Mouse (Mus musculus): ENCODE results near the gene Gpr107. TPM values are rescaled to one million over a fixed set of nuclear protein-coding genes. Genes with fewer than 3 reads are reported as not detected.

Gene Gpr107
- polyA plus RNA-seq, 1 experiment = 71.9 TPM

- no peaks in the 10 kb centered on the region for H3K9me3 ChIP-seq (replicated peaks; ENCODE audit: control insufficient read depth, insufficient read depth, low read length, poor library complexity, severe bottlenecking)
- no peak overlapping the region for H3K27ac ChIP-seq (ENCODE audit: insufficient read depth, low read length)
- no peak overlapping the region for H3K4me3 ChIP-seq (ENCODE audit: low read depth, low read length)
- H3K27me3 ChIP-seq (ENCODE audit: control insufficient read depth, insufficient read depth, low read length, poor library complexity, severe bottlenecking) = no peaks in the 10 kb centered on the region
- no peaks in the 10 kb centered on the region for H3K36me3 ChIP-seq (ENCODE audit: control insufficient read depth, insufficient read depth, low read length, poor library complexity, severe bottlenecking)
- TF ChIP-seq POLR2A (IDR thresholded peaks at IDR 0.05; ENCODE audit: insufficient read depth, low read length) (no peak), EP300 (IDR thresholded peaks at IDR 0.05; ENCODE audit: insufficient read depth, low read depth, low read length) (no peak), CTCF (IDR thresholded peaks at IDR 0.05; ENCODE audit: low read depth, low read length) (no peak)
- H3K9ac ChIP-seq (ENCODE audit: low read depth, poor library complexity, severe bottlenecking) = no peak overlapping the region
- H3K4me1 ChIP-seq (ENCODE audit: control insufficient read depth, insufficient read depth, low read length) = peaks cover 1% of the 10 kb centered on the region
Measured at GRCm38 (mm10) chr2:31115943-31116731, 36.0 kb upstream of the Gpr107 start.

GRCm38 (mm10) chr2:31118211-31118610 is 33.9 kb upstream of the Gpr107 start:
- Histone ChIP-seq H3K36me3 (ENCODE audit: control insufficient read depth, insufficient read depth, low read length, poor library complexity, severe bottlenecking) (no peaks in the 10 kb centered on the region), H3K4me1 (ENCODE audit: control insufficient read depth, insufficient read depth, low read length) (peaks cover 1% of the 10 kb centered on the region), H3K27me3 (ENCODE audit: control insufficient read depth, insufficient read depth, low read length, poor library complexity, severe bottlenecking) (no peaks in the 10 kb centered on the region), H3K9me3 (replicated peaks; ENCODE audit: control insufficient read depth, insufficient read depth, low read length, poor library complexity, severe bottlenecking) (no peaks in the 10 kb centered on the region), H3K4me3 (ENCODE audit: low read depth, low read length) (no peak overlapping the region), H3K27ac (ENCODE audit: insufficient read depth, low read length) (no peak overlapping the region), H3K9ac (ENCODE audit: low read depth, poor library complexity, severe bottlenecking) (no peak overlapping the region)
- TF ChIP-seq POLR2A (IDR thresholded peaks at IDR 0.05; ENCODE audit: insufficient read depth, low read length) (no peak), EP300 (IDR thresholded peaks at IDR 0.05; ENCODE audit: insufficient read depth, low read depth, low read length) (no peak), CTCF (IDR thresholded peaks at IDR 0.05; ENCODE audit: low read depth, low read length) (no peak)

GRCm38 (mm10) chr2:31118639-31119380 is 33.3 kb upstream of the Gpr107 start:
- no peak overlapping the region for H3K27ac ChIP-seq (ENCODE audit: insufficient read depth, low read length)
- H3K9me3 ChIP-seq (replicated peaks; ENCODE audit: control insufficient read depth, insufficient read depth, low read length, poor library complexity, severe bottlenecking) = no peaks in the 10 kb centered on the region
- H3K27me3 ChIP-seq (ENCODE audit: control insufficient read depth, insufficient read depth, low read length, poor library complexity, severe bottlenecking) = no peaks in the 10 kb centered on the region
- no peaks in the 10 kb centered on the region for H3K36me3 ChIP-seq (ENCODE audit: control insufficient read depth, insufficient read depth, low read length, poor library complexity, severe bottlenecking)
- H3K4me1 ChIP-seq (ENCODE audit: control insufficient read depth, insufficient read depth, low read length) = peaks cover 1% of the 10 kb centered on the region
- H3K9ac ChIP-seq (ENCODE audit: low read depth, poor library complexity, severe bottlenecking) = no peak overlapping the region
- no peak overlapping the region for H3K4me3 ChIP-seq (ENCODE audit: low read depth, low read length)
- TF ChIP-seq CTCF (IDR thresholded peaks at IDR 0.05; ENCODE audit: low read depth, low read length) (no peak), EP300 (IDR thresholded peaks at IDR 0.05; ENCODE audit: insufficient read depth, low read depth, low read length) (no peak), POLR2A (IDR thresholded peaks at IDR 0.05; ENCODE audit: insufficient read depth, low read length) (no peak)

DNA sequence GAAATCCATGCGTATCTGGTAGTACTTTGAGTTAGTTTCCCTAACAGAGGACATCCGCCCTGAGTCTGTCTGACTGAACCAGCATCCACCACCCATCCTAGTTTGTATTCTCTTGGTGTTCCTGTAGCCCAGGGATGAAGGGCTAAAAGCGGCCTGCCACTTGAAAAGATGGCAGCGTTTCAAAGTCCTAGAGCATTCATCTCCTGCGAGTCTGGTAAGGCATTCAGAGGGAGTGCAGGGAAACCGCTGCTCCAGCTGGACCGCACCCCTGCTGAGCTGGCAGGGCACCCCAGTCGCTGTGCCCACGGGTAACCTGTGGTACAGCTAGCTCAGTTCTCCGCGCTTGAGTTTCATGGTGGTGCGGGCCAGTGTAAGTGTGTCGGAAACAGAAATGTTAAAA is 32.3 kb upstream of the Gpr107 start:
- Histone ChIP-seq H3K36me3 (ENCODE audit: control insufficient read depth, insufficient read depth, low read length, poor library complexity, severe bottlenecking) (no peaks in the 10 kb centered on the region), H3K4me1 (ENCODE audit: control insufficient read depth, insufficient read depth, low read length) (peaks cover 1% of the 10 kb centered on the region), H3K27ac (ENCODE audit: insufficient read depth, low read length) (no peak overlapping the region), H3K27me3 (ENCODE audit: control insufficient read depth, insufficient read depth, low read length, poor library complexity, severe bottlenecking) (no peaks in the 10 kb centered on the region), H3K4me3 (ENCODE audit: low read depth, low read length) (peak overlapping the region; percentile 10), H3K9me3 (replicated peaks; ENCODE audit: control insufficient read depth, insufficient read depth, low read length, poor library complexity, severe bottlenecking) (no peaks in the 10 kb centered on the region), H3K9ac (ENCODE audit: low read depth, poor library complexity, severe bottlenecking) (no peak overlapping the region)
- no peak for TF ChIP-seq CTCF (IDR thresholded peaks at IDR 0.05; ENCODE audit: low read depth, low read length)
- TF ChIP-seq POLR2A (IDR thresholded peaks at IDR 0.05; ENCODE audit: insufficient read depth, low read length) = no peak
- no peak for TF ChIP-seq EP300 (IDR thresholded peaks at IDR 0.05; ENCODE audit: insufficient read depth, low read depth, low read length)

DNA sequence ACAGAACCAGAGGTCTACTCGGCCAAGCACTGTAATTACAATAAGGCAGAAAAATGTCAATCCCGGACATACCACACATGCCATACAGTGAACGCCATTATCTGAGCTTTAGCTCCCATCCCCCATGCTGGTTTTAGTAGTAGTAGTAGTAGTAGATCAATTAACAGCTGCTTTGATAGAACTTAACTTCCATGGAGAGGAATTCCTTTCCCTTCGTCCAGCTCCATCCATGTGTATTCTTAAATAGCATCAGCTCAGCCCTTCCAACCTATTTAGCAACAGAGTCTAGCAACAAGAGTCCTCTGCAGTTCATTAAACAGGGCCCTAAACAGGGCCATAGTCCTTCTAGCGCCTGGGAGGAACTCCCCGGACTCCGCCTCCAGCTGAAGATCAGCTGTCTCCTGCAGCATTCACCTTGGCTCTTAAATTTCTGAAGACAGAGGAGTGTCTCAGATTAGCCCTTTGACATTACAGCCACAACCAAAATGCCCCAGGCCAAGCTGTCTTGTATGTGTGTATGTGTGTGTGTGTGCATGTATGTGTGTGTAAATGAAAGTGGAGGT is 30.9 kb upstream of the Gpr107 start:
- no peak overlapping the region for H3K9ac ChIP-seq (ENCODE audit: low read depth, poor library complexity, severe bottlenecking)
- no peaks in the 10 kb centered on the region for H3K9me3 ChIP-seq (replicated peaks; ENCODE audit: control insufficient read depth, insufficient read depth, low read length, poor library complexity, severe bottlenecking)
- no peaks in the 10 kb centered on the region for H3K36me3 ChIP-seq (ENCODE audit: control insufficient read depth, insufficient read depth, low read length, poor library complexity, severe bottlenecking)
- peaks cover 1% of the 10 kb centered on the region for H3K4me1 ChIP-seq (ENCODE audit: control insufficient read depth, insufficient read depth, low read length)
- no peak for TF ChIP-seq CTCF (IDR thresholded peaks at IDR 0.05; ENCODE audit: low read depth, low read length)
- no peak for TF ChIP-seq POLR2A (IDR thresholded peaks at IDR 0.05; ENCODE audit: insufficient read depth, low read length)
- TF ChIP-seq EP300 (IDR thresholded peaks at IDR 0.05; ENCODE audit: insufficient read depth, low read depth, low read length) = no peak
- H3K27me3 ChIP-seq (ENCODE audit: control insufficient read depth, insufficient read depth, low read length, poor library complexity, severe bottlenecking) = no peaks in the 10 kb centered on the region
- peak overlapping the region; percentile 64 for H3K27ac ChIP-seq (ENCODE audit: insufficient read depth, low read length)
- no peak overlapping the region for H3K4me3 ChIP-seq (ENCODE audit: low read depth, low read length)

Data from ES-Bruce4 (cell line).